Mouse (Mus musculus) lung, postnatal 0 days (tissue): ENCODE measurements around the gene Mpg. TPM values are rescaled to one million over a fixed set of nuclear protein-coding genes. Genes with fewer than 3 reads are reported as not detected.

ENCODE experiments used
- ATAC-seq: fragments of 200-750 bp; cut with Nextera tagmentation; 2 replicates; pipeline ENCODE4 v1.8.0; 2017; ENCODE audit warnings: moderate library complexity
- DNase-seq: peaks from one replicate; pipeline ENCODE4 v3.0.0-alpha.2; 2016; ENCODE audit warnings: low spot score
- H3K27ac ChIP-seq: fragments of 300-500 bp; sonication (generic); 2 replicates; pipeline ENCODE4 v1.5.1; 2014; ENCODE audit warnings: antibody characterized with exemption, mild to moderate bottlenecking, low read length, mixed read lengths
- H3K27me3 ChIP-seq: fragments of 300-500 bp; sonication (generic); replicated peaks from 2 replicates; pipeline ENCODE4 v1.6.1; 2014; ENCODE audit warnings: low read length, mixed read lengths; ENCODE audit not compliant: insufficient read depth
- H3K36me3 ChIP-seq: fragments of 300-500 bp; sonication (generic); 2 replicates; pipeline ENCODE4 v1.6.1; 2014; ENCODE audit warnings: low read length, mixed read lengths; ENCODE audit not compliant: insufficient read depth
- H3K4me1 ChIP-seq: fragments of 300-500 bp; sonication (generic); 2 replicates; pipeline ENCODE4 v1.6.1; 2014; ENCODE audit warnings: antibody characterized with exemption, low read depth, low read length, mixed read lengths; ENCODE audit not compliant: insufficient read depth
- H3K4me2 ChIP-seq: fragments of 300-500 bp; sonication (generic); replicated peaks from 2 replicates; pipeline ENCODE4 v1.6.1; 2014; ENCODE audit warnings: low read depth, mild to moderate bottlenecking, low read length, moderate library complexity, mixed read lengths
- H3K4me3 ChIP-seq: fragments of 300-500 bp; sonication (generic); 2 replicates; pipeline ENCODE4 v1.5.1; 2014; ENCODE audit warnings: low read depth, low read length
- H3K9ac ChIP-seq: fragments of 300-500 bp; sonication (generic); replicated peaks from 2 replicates; pipeline ENCODE4 v1.6.1; 2014; ENCODE audit warnings: low read depth, mild to moderate bottlenecking
- H3K9me3 ChIP-seq: fragments of 300-500 bp; sonication (generic); 2 replicates; pipeline ENCODE4 v1.6.1; 2016; ENCODE audit warnings: low read length, mixed read lengths
- CTCF ChIP-seq: IDR thresholded peaks from 2 replicates; pipeline ENCODE4 v1.5.1; 2016; ENCODE audit warnings: antibody characterized with exemption, mild to moderate bottlenecking
- EP300 ChIP-seq: IDR thresholded peaks from 2 replicates; pipeline ENCODE4 v1.6.1; 2016; ENCODE audit warnings: antibody characterized with exemption, mild to moderate bottlenecking, control low read depth
- WGBS: fragments of 180-500 bp; shearing (Covaris S2); extraction: QIAGEN DNeasy Blood & Tissue Kit; methylation state at CpG from one replicate; pipeline ENCODE4 v1.1.7; 2014; 5-methylcytosine and 5-hydroxymethylcytosine counted together
- polyA plus RNA-seq: library from polyadenylated mRNA; unstranded; fragments of >200 nt; fragmentation: Nextera tagmentation; extraction: Ambion mirVana; gene quantifications from 2 replicates; pipeline ENCODE4 v1.2.1, GENCODE M21; 2015

Gene Mpg
- polyA plus RNA-seq, 1 experiment from 2014 or later: 22.9 TPM

DNA sequence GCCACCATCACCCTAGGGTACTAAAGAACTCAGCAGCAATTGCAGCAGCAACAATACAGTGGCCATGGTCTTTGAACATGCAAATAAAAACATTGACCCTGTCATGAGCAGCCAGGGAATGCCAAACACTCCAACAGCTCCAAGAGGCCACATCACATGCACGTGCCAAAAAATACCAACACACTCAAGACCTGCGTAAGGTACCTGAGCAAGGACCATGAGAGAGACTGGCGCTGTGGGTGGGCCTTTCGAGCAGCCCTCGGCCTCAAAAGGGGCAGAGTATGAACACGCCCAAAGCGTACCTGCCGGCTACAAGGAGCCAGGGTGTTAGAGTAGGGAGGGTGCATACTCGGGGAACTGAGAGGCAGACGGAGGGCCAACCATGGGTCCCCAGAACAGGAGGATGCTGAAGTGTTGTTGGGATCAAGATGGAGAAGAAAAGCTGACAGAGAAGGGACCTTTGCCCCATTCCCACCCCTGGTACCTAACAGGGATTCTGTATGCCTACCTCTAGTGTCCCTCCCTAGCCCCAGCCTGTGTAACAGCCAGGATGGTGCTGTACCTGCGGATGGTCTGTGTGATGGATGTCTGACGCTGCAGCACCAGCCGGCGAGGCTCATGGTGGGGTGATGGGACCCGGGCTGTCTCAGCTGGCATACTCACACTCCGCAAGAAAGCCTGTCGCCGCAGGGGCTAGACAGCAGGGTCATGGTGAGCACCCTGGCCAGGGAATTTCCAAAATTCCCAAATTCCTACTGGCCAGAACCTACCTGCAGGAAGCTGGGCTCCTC lies 10.7 kb upstream of the Mpg start:
- Histone ChIP-seq H3K4me3 (no peak overlapping the region), H3K4me2 (no peak overlapping the region), H3K36me3 (peaks cover 20% of the 10 kb centered on the region), H3K4me1 (peaks cover 12% of the 10 kb centered on the region; the same call in 1 of the 2 replicates), H3K9me3 (no peaks in the 10 kb centered on the region), H3K27ac (no peak overlapping the region), H3K9ac (no peak overlapping the region), H3K27me3 (no peaks in the 10 kb centered on the region)
- DNase-seq: no peak
- peak; percentile 50 for ATAC-seq
- TF ChIP-seq EP300 (no peak), CTCF (no peak)
- whole genome bisulfite sequencing: 85% methylated on average over 18 of the region's 18 CpGs

- H3K27ac ChIP-seq: no peak overlapping the region
- 23% methylated on average over 8 of the region's 8 CpGs for WGBS
- no peak overlapping the region for H3K4me3 ChIP-seq
- H3K27me3 ChIP-seq: no peaks in the 10 kb centered on the region
- no peaks in the 10 kb centered on the region for H3K9me3 ChIP-seq
- TF ChIP-seq EP300 (no peak), CTCF (peak; percentile 94)
- peaks cover 15% of the 10 kb centered on the region; the same call in 1 of the 2 replicates for H3K4me1 ChIP-seq
- H3K36me3 ChIP-seq: peaks cover 14% of the 10 kb centered on the region
- H3K9ac ChIP-seq: no peak overlapping the region
- ATAC-seq (peak; percentile 32; the same call in 1 of the 2 replicates), DNase-seq (peak; percentile 85)
- H3K4me2 ChIP-seq: no peak overlapping the region
Observed at GRCm38 (mm10) chr11:32216851-32217250, 9.5 kb upstream of the Mpg start.

DNA sequence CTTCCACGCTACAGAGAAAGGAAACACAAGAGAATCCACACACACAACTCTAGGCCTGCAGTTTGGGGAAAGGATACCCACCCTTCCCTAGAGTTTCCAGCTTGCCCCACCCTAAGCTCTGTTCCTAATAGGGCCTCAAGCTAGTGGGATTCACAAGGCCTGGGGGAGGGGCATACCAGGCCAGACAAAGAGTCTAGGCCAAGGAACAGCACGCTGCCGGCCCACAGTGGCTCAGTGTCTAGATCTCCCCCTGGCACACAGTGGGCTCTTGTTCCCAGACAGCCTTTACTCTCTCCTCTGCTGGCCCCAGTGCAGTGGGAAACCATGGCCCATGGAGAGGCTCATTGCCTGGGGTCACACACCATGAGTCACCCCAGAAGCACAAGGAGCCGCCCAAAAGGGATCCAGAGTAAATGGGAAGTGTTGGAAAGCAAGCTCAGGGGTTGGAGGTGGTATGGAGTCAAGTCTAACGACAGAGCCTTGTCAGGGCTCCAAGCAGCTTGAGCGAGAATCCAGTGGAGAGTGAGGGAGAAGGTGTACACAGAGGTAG lies 7.7 kb upstream of the Mpg start:
- Histone ChIP-seq H3K4me1 (peaks cover 25% of the 10 kb centered on the region; the same call in 1 of the 2 replicates), H3K27me3 (no peaks in the 10 kb centered on the region), H3K27ac (no peak overlapping the region), H3K36me3 (peaks cover 9% of the 10 kb centered on the region), H3K4me3 (no peak overlapping the region), H3K9ac (no peak overlapping the region), H3K9me3 (no peaks in the 10 kb centered on the region), H3K4me2 (no peak overlapping the region)
- WGBS: 56% methylated on average over 6 of the region's 6 CpGs
- TF ChIP-seq EP300 (no peak), CTCF (no peak)
- no peak for ATAC-seq
- DNase-seq: no peak

GRCm38 (mm10) chr11:32219287-32219686 lies 7.0 kb upstream of the Mpg start:
- peaks cover 28% of the 10 kb centered on the region for H3K4me1 ChIP-seq
- 86% methylated on average over 10 of the region's 10 CpGs for WGBS
- no peak overlapping the region for H3K4me2 ChIP-seq

DNA sequence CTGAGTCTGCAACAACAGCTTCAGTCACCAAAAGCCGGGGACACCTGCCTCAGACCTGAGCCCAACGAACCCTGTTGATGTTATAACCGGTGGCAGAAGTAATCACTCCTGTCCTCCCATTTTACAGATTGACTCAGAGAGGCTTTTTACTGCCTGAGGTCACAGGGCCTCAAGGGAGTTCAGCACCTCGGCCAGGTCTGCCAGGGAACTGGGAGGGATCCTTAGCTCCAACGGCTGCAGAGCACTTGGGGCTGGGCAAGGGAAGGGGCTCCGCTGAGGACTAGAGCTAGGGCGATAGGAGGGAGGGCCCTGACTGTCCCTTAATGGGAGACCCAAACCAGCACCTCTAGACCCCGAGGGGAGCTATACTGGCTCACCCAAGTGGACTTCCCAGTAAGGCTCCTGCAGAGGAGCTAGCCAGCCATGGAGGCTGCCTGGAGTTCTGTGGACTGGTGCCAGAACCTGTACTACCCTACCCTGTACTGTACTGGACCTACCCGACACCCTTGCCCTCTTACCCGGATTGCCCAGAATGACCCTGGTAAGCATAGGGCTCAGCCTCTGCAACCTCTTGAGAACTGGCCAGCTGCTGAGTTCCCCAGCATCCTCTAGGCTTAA lies 5.6 kb upstream of the Mpg start:
- TF ChIP-seq CTCF (no peak), EP300 (no peak)
- no peak for ATAC-seq
- H3K4me1 ChIP-seq: peaks cover 42% of the 10 kb centered on the region
- H3K4me2 ChIP-seq: peak overlapping the region; percentile 73
- DNase-seq: no peak
- H3K9me3 ChIP-seq: no peaks in the 10 kb centered on the region
- H3K9ac ChIP-seq: peak overlapping the region; percentile 97; the same call in 1 of the 2 replicates
- 35% methylated on average over 10 of the region's 10 CpGs for WGBS
- no peaks in the 10 kb centered on the region for H3K36me3 ChIP-seq
- H3K27ac ChIP-seq: peak overlapping the region; percentile 96
- H3K4me3 ChIP-seq: peak overlapping the region; percentile 93
- H3K27me3 ChIP-seq: no peaks in the 10 kb centered on the region

More at GRCm38 (mm10) chr11:32219287-32219686, 7.0 kb upstream of the Mpg start:
- 0 out of 2 replicates have a peak, but pooled peaks cover 2% of the 10 kb centered on the region for H3K36me3 ChIP-seq
- TF ChIP-seq CTCF: no peak
- no peak for TF ChIP-seq EP300
- no peak overlapping the region for H3K27ac ChIP-seq
- DNase-seq: no peak
- ATAC-seq: no peak
- H3K9me3 ChIP-seq: no peaks in the 10 kb centered on the region
- no peak overlapping the region for H3K9ac ChIP-seq
- H3K27me3 ChIP-seq: no peaks in the 10 kb centered on the region
- no peak overlapping the region for H3K4me3 ChIP-seq
